Mouse (Mus musculus): ENCODE measurements at regions not wholly inside any gene's neighbourhood (a gene's known extent, or its start where the extent isn't known, plus 50 kb on each side); places are given as distances from the start of the nearest gene placed in this dataset.
"Not testable (repeated sequence)": the region's sequence is repeated elsewhere in the genome, so short reads cannot be mapped to it uniquely, and the experiment has no call there.

DNA sequence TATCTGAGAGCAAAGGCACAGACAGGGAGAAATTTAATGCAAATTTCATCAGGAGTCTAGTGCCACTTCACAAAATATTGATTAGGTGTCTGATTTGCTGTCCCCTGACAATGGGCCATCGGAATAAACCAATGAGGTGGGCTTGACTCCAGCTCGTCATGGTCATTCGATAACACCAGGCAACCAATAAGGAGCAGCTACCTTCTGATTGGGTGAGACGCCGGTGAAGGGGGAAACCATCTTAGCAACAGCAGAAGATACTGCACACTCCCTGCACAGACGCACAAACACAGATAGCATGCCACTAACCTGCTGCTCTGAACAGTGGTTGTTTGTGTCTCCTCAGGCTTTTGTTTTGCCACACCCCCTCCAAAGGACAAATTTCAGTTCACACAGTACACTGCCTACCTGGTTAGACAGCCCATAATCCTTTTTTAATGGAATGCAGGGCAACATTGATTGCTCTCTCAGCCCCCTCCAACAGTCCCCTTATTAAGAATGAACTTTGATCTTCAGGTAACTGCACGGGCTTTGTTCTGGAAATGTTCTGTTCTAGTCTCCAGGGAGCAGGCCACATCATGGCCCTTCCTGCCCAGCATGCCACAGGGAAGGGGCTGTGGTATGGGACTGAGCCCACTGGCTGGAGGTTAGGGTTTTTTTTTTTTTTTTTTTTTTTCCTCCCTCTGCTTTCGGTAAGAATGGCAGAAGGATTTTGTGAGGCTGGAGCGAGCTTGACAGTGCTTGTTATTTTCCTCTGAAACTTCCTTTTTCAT lies 285.1 kb upstream of the Ubash3b start:
- DNase-seq = no peak
- TF ChIP-seq CTCF (IDR thresholded peaks at IDR 0.05) = no peak
- intact Hi-C loops (cut with DNase I) = loop anchor here (5.0 kb wide), 1 partner anchor 39 kb away; no protein-coding TSS in a partner anchor
- Histone ChIP-seq H3K27ac (peak overlapping the region; percentile 84), H3K4me3 (peak overlapping the region; percentile 49)

DNA sequence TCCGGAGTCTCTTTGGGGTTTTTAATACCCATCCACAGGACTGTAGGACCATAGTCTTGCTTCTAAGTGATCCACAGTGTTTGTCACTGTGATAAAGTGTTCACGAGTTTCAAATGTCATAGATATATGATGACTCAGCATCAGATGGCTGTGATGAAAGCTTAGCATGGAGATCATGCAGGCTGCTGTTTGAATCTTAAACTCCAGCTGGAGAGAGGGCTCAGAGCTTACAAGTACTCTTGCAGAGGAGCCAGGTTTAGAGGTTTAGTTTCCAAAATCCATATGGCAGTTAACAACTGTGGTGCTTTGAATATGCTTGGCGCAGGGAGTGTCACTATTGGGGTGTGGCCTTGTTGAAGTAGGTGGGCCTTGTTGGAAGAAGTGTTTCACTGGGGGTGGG lies 280.9 kb upstream of the Ubash3b start:
- intact Hi-C loops (cut with DNase I) = no loop called here
- no peak overlapping the region for H3K27ac ChIP-seq
- no peak for TF ChIP-seq CTCF (IDR thresholded peaks at IDR 0.05)
- no peak overlapping the region for H3K4me3 ChIP-seq
- DNase-seq = no peak

DNA sequence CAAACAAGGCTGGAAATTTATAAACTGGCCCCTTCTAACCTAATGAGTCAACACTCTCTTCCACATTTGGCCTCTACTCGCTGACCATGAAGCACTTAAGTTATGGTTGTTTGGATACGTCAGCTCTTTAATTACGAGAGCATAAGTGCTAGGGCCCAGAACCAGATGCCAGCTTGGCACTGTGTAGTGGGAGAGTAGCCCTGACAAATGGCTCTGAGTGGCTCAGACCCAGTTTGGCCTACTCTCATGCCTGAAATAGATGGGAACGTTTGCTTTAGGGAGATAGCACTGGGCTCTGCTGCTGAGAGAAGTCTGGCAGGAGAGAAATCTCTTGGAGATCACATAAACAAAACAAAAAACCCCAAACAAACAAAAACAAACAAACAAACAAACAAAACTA lies 278.5 kb upstream of the Ubash3b start:
- H3K4me3 ChIP-seq = no peak overlapping the region
- DNase-seq = peak; percentile 86
- TF ChIP-seq CTCF (IDR thresholded peaks at IDR 0.05) = no peak
- peak overlapping the region; percentile 70 for H3K27ac ChIP-seq
- intact Hi-C loops (cut with DNase I) = no loop called here

DNA sequence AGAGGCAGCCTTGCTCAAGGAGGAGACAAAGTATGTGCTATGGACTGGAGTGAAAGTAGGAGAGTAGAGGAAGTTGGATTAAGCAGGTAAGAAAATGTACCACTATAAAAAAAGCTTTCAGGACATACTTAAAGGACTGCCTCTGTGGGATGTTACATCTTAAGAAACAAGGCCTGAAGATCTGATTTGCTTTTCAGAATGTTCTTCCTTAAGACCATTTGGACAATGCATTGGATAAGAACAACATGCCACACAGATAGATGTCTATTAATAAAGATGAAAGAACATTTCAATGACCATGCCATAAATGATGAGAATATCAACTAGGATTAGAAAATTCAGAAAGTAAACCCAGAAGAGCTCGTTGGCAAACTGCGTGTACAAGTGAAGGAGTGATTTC lies 276.6 kb upstream of the Ubash3b start:
- Histone ChIP-seq H3K27ac (no peak overlapping the region), H3K4me3 (no peak overlapping the region)
- DNase-seq = no peak
- no peak for TF ChIP-seq CTCF (IDR thresholded peaks at IDR 0.05)
- intact Hi-C loops (cut with DNase I) = no loop called here

DNA sequence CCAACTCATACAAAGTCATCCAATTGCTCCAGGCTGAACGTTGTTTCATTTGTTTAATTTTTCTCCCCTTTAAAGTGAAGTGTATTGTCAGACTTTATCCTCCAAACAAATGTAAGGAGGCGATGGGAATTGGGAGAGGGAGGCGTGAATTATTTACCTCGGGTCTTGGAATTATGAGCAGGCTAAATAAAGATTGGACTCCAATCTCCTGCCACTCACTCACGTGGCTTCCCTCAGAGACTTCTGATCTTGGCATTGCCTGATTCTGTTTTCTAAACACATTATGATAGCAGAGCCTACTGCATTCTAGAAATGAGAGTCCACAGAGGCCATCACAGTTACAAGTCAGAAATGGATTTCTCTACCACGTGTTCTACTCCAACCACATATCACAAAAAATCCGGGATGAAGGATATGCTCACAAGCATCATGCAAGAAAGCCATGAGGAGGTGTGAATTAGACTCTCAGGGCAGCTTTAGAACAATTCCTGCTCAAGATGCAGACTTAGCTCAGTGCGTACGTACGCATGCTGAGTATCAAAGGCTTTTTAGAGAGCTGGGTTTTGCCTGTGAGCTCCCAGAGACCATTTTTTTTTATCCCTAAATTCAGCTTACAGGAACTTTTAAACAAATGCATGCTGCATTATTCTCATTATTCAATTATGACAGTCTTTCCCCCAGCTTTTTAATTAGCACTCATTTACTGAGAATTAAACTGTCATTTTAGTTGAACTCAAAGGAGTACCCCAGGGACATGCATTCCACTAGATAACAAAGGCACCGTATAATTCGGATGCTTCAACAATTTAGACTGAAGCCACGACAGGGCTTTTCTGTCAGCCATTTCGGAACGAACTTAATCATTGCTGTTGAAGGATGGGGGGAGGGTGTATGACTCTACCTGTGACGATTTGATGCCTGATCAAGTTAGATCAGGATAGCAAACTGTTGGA lies 269.2 kb upstream of the Ubash3b start:
- TF ChIP-seq CTCF (IDR thresholded peaks at IDR 0.05) = no peak
- H3K27ac ChIP-seq = no peak overlapping the region
- H3K4me3 ChIP-seq = no peak overlapping the region
- DNase-seq = no peak
- intact Hi-C loops (cut with DNase I) = no loop called here

DNA sequence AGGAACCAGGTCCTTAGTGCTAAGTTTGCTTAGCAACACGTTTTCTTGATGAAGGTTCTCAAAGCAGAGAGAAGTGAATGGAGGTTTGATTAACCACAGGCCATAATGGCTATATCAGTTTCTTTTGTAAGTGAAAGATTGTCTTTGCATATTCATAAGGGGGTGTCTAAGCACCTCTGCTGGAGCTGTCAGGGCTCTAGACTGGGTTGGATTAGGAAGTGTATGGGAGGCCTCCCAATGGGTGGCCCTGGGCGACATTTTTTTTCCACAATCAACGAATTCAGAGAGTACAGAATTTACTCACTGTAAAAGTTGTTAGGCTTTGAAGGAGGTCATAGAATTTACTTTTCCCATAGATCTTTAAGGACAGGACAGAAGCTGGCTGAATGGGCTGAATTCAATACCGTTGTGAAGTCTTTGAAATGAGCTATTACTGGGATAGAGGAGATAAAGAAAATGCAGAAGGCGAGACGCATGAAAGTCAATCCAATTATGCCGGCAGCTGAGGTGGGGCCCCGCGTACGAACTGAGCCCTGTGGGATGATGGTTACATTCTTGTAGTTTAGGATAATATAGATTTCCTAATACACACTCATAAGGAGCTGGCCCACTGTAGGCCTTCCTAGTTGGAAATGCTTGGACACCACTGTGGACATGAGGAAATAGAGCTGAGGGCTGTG lies 268.4 kb upstream of the Ubash3b start:
- DNase-seq = no peak
- intact Hi-C loops (cut with DNase I) = no loop called here
- TF ChIP-seq CTCF (IDR thresholded peaks at IDR 0.05) = no peak
- no peak overlapping the region for H3K4me3 ChIP-seq
- H3K27ac ChIP-seq = no peak overlapping the region

DNA sequence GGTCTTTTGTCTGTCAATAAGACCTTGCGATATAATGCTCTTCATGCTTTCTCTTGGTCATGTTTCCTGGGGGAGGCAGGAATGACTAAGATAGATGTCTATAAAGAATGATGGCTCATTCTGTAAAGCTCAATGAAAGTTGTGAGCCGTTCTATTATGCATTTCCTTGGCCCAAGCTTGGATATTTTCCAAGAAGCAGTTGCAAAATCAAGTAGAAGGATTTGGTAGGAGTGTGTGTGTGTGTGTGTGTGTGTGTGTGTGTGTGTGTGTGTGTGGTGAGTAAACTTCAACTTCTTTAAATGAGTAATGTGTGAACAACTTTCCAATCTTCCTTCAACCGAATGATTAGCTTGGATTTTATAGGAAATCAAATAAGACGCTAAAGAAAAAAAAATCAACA lies 267.7 kb upstream of the Ubash3b start:
- intact Hi-C loops (cut with DNase I) = no loop called here
- no peak overlapping the region for H3K4me3 ChIP-seq
- TF ChIP-seq CTCF (IDR thresholded peaks at IDR 0.05) = no peak
- no peak overlapping the region for H3K27ac ChIP-seq
- no peak for DNase-seq

DNA sequence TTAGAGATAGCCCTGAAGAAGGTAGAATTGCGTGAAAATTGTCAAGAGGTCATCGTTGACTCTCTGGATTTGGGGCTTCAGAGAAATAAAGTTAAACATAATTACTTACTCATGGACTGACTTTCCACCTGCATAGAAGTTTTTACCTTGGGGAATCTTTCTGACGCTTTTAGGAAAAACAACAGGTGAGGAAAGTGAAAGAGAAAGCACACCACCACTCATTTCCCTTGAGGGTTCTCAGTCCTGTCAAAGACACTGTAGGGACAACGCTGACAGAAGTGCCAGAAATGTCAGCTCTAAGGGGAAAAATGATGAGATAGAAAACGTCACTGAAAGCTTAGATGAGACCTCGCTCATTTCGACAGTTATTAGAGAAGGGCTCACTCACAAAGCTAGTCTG lies 265.2 kb upstream of the Ubash3b start:
- Histone ChIP-seq H3K4me3 (no peak overlapping the region), H3K27ac (no peak overlapping the region)
- no peak for TF ChIP-seq CTCF (IDR thresholded peaks at IDR 0.05)
- DNase-seq = no peak
- intact Hi-C loops (cut with DNase I) = no loop called here

DNA sequence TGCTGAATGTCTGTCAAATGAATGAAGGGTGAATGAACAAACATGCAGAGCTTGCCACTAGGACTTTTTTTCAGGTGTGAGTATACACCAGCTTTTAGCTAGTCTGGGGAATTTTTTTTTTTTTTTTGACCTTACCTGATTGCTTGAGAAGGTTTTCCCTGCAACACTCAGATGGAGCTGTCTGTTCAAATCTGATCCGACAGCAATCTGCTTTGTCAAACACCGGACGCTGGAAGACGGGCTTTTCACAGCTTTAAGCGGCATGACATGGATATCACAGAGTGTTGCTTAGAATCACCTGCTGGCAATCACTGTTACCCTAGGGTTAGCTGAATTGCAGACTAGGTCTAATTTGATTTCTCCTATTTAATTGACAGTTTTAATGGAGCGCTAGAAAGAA lies 263.7 kb upstream of the Ubash3b start:
- H3K27ac ChIP-seq = no peak overlapping the region
- TF ChIP-seq CTCF (IDR thresholded peaks at IDR 0.05) = no peak
- no peak overlapping the region for H3K4me3 ChIP-seq
- no peak for DNase-seq
- intact Hi-C loops (cut with DNase I) = no loop called here

DNA sequence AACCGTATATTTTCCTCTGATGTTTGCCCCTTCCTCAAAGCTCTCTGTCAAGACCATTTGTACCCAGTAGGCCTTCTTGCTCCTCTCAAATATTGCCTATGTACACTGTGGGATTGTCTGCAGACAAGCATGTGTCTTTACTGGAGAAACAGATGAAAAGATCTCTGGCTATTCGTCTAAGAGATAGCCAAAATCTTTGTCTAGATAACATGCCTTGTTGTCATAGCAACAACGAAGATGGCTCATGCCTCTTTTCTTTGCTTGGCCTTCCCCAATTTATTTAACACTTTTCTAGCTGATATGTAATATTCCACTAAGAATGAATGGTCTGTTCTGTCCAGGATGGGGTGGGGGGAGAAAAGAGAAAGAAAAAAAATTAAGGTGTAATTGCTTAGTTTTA lies 252.3 kb upstream of the Ubash3b start:
- H3K27ac ChIP-seq = no peak overlapping the region
- H3K4me3 ChIP-seq = no peak overlapping the region
- no peak for TF ChIP-seq CTCF (IDR thresholded peaks at IDR 0.05)
- intact Hi-C loops (cut with DNase I) = no loop called here
- no peak for DNase-seq

DNA sequence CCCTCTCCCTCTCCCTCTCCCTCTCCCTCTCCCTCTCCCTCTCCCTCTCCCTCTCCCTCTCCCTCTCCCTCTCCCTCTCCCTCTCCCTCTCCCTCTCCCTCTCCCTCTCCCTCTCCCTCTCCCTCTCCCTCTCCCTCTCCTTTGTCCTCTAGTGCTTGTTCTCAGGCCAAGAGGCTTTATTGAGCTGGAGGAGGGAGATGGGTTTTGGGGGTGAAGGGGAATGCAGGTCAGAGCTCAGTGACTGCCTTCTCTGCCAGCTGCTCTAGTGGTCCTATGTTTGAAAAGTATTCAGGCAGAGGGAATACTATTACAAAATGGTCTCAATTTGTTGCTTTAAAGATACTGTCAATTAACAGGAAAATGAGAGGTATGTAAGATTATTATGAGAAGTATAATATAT lies 251.6 kb upstream of the Ubash3b start:
- H3K27ac ChIP-seq; intact Hi-C loops (cut with DNase I); DNase-seq: not testable (repeated sequence)

DNA sequence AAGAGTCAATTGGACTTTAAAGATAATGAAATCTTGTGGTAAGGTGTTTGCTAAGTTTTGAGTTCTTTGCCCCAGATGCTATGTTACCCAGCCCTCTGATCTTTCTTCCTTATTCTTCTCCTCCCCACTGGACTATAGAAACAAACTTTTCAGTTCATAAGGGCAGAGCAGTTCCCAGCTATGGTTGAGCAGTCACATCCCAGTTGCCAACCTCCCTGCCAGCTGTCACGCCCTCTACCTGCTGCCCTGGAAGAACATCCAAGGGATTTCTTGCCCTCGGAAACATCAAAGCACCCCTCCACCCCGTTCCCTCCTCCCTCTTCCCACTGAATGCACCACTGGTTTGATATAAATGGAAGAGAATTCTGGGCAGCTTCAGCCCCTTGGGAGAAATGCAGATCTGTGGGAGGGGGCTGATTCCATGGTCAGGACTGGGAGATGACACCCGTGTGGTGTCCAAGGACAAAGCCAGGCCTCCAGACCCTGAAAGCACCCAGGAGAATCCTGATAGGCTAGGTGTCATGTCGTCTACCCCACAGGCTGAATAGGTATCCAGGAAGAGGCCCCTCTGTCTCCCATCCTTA lies 250.8 kb upstream of the Ubash3b start:
- TF ChIP-seq CTCF (IDR thresholded peaks at IDR 0.05) = no peak
- no peak for DNase-seq
- Histone ChIP-seq H3K4me3 (no peak overlapping the region), H3K27ac (no peak overlapping the region)
- intact Hi-C loops (cut with DNase I) = no loop called here

More for the DNA sequence above, 251.6 kb upstream of the Ubash3b start:
- not testable (repeated sequence) for H3K4me3 ChIP-seq
